In the genomic region with DNA sequence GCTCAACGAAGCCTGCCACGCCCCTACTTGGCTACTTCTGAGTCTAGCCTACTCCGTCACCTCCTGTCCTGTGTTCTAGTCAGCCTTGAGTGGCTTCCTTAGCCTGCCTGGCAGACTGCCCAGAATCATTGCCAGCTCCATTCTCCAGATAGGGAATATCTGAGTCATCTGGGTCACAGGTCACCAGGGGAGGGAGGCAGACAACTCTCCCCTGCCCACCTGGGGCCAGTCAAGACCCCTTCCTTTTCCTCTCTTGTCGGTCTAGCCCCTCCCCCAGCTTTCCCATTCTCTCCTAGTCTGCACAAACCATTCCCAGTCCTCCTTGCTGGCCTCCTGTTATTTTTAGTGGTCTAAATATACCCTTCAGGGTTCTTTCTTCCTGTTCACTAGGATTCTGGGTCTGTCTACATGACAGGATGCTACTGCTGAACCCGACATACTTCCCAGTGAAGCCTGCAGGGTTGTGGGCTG, we compare ENCODE assay signal across 9 mouse cellular contexts. TPM values are rescaled to one million over a fixed set of nuclear protein-coding genes. Genes with fewer than 3 reads are reported as not detected.
A peak's percentile ranks its signal among the peaks of the same experiment; 100 is the strongest.
DNase-seq lines count a peak whose midpoint lies in the region; ATAC-seq and TF ChIP-seq lines count a peak whose summit lies in the region.
"Had no signal": no experiment of that assay in that cellular context is flagged by ENCODE, and none has a peak within 500 bp of the region (broad histone marks: within the 10 kb centered on the region; RNA-seq: fewer than 3 reads in every experiment).

No protein-coding gene starts in this region.

- no peak for TF ChIP-seq RAD21 in MEL (IDR thresholded peaks at IDR 0.05; ENCODE audit: low read depth, low read length)

- peak; percentile 28 for DNase-seq in MEL (ENCODE audit: low read depth, low spot score)
- peak; percentile 78 for DNase-seq in adrenal gland, postnatal 25 days
- DNase-seq in heart, postnatal 10 days = peak; percentile 68 to 75
- no peak for DNase-seq in left cerebral cortex, adult 18-20 months (ENCODE audit: low spot score in 2 of 2)
- no peak for DNase-seq in left cerebral cortex, adult 11 months (ENCODE audit: low spot score)
- DNase-seq in midbrain, embryonic 11.5 days (ENCODE audit: low spot score, missing footprints) = no peak

- H3K4me3 ChIP-seq in MEL (ENCODE audit: control insufficient read depth in 1 of 2, insufficient read depth in 1 of 2, low read depth in 2 of 2, low read length in 2 of 2) = no peak overlapping the region
- no peak overlapping the region for H3K4me3 ChIP-seq in liver, embryonic 12.5 days
- no peak overlapping the region for H3K4me3 ChIP-seq in midbrain, embryonic 11.5 days (ENCODE audit: low read depth, low read length)

- no peak overlapping the region for H3K4me2 ChIP-seq in liver, embryonic 12.5 days
- H3K4me2 ChIP-seq in midbrain, embryonic 11.5 days = no peak overlapping the region

- no peaks in the 10 kb centered on the region for H3K79me2 ChIP-seq in MEL (ENCODE audit: control insufficient read depth, insufficient read depth, low read length, poor library complexity)

- no peak for TF ChIP-seq POLR2A in MEL (IDR thresholded peaks at IDR 0.05; ENCODE audit: control insufficient read depth in 1 of 2, insufficient read depth in 1 of 2, low read depth in 1 of 2, low read length in 2 of 2, poor library complexity in 1 of 2)

- H3K4me1 ChIP-seq in MEL (ENCODE audit: control insufficient read depth in 1 of 2, insufficient read depth in 2 of 2, low read length in 2 of 2) = no peaks in the 10 kb centered on the region
- H3K4me1 ChIP-seq in liver, embryonic 12.5 days = no peaks in the 10 kb centered on the region
- no peaks in the 10 kb centered on the region for H3K4me1 ChIP-seq in midbrain, embryonic 11.5 days (ENCODE audit: control insufficient read depth, insufficient read depth, low read length)

- 42% methylated on average over 5 of the region's 5 CpGs for WGBS in liver, embryonic 12.5 days (ENCODE audit: insufficient replicate concordance)
- WGBS in midbrain, embryonic 11.5 days = 75% methylated on average over 5 of the region's 5 CpGs

- 0 out of 2 replicates have a peak, but pooled peaks have one; percentile 24 for ATAC-seq in liver, embryonic 12.5 days
- no peak for ATAC-seq in megakaryocyte-erythroid progenitor cell, adult 5-6 weeks (replicated peaks; ENCODE audit: low FRiP score, low TSS enrichment, poor library complexity, severe bottlenecking)
- ATAC-seq in midbrain, embryonic 11.5 days (ENCODE audit: low FRiP score) = no peak

- no peak overlapping the region for H3K9ac ChIP-seq in MEL (ENCODE audit: control insufficient read depth, low read depth, low read length, poor library complexity, severe bottlenecking)
- no peak overlapping the region for H3K9ac ChIP-seq in liver, embryonic 12.5 days
- H3K9ac ChIP-seq in midbrain, embryonic 11.5 days (ENCODE audit: low read length) = no peak overlapping the region

- H3K9me3 ChIP-seq in MEL (replicated peaks; ENCODE audit: insufficient read depth, low read length) = no peaks in the 10 kb centered on the region
- no peaks in the 10 kb centered on the region for H3K9me3 ChIP-seq in liver, embryonic 12.5 days (replicated peaks)
- H3K9me3 ChIP-seq in midbrain, embryonic 11.5 days (ENCODE audit: control insufficient read depth, low read length) = no peaks in the 10 kb centered on the region

- H3K36me3 ChIP-seq in MEL (ENCODE audit: control insufficient read depth in 1 of 2, insufficient read depth in 2 of 2, low read length in 2 of 2) = no peaks in the 10 kb centered on the region
- H3K36me3 ChIP-seq in liver, embryonic 12.5 days = no peaks in the 10 kb centered on the region
- no peaks in the 10 kb centered on the region for H3K36me3 ChIP-seq in midbrain, embryonic 11.5 days (ENCODE audit: control insufficient read depth, insufficient read depth, low read length)

- H3K27me3 ChIP-seq in MEL (ENCODE audit: control insufficient read depth in 1 of 2, insufficient read depth in 2 of 2, low read length in 2 of 2) = peaks cover 6 to 8% of the 10 kb centered on the region in 2 experiments; a peak in 2 of 4 replicates
- no peaks in the 10 kb centered on the region for H3K27me3 ChIP-seq in liver, embryonic 12.5 days (replicated peaks)
- no peaks in the 10 kb centered on the region for H3K27me3 ChIP-seq in midbrain, embryonic 11.5 days (ENCODE audit: control insufficient read depth, insufficient read depth, low read length)

- intact Hi-C loops in heart, postnatal 10 days (cut with DNase I) = no loop called here

- no peak for TF ChIP-seq CTCF in MEL (IDR thresholded peaks at IDR 0.05 in 2 of 3, conservative IDR thresholded peaks at IDR 0.05 in 1 of 3; ENCODE audit: control insufficient read depth in 1 of 3, insufficient read depth in 1 of 3, low read depth in 2 of 3, low read length in 3 of 3, poor library complexity in 1 of 3, severe bottlenecking in 1 of 3)

- no peak overlapping the region for H3K27ac ChIP-seq in MEL (ENCODE audit: control insufficient read depth, low read depth, low read length)
- H3K27ac ChIP-seq in liver, embryonic 12.5 days = no peak overlapping the region
- no peak overlapping the region for H3K27ac ChIP-seq in midbrain, embryonic 11.5 days (ENCODE audit: low read depth, low read length)

- no peak for TF ChIP-seq EP300 in MEL (IDR thresholded peaks at IDR 0.05; ENCODE audit: low read depth in 1 of 2, low read length in 2 of 2)

TF ChIP-seq in MEL, 35 proteins besides CTCF, POLR2A, EP300 and RAD21:
- TF ChIP-seq MAFK (IDR thresholded peaks at IDR 0.05; ENCODE audit: borderline replicate concordance, low read depth, low read length) (no peak), TCF12 (IDR thresholded peaks at IDR 0.05; ENCODE audit: low read depth, low read length) (no peak), MEF2A (IDR thresholded peaks at IDR 0.05; ENCODE audit: extremely low read depth, insufficient replicate concordance, low read depth, low read length, poor library complexity, severe bottlenecking) (no peak), ZNF384 (IDR thresholded peaks at IDR 0.05; ENCODE audit: low read depth, low read length) (no peak), SIN3A (IDR thresholded peaks at IDR 0.05; ENCODE audit: low read length) (no peak), ZMIZ1 (IDR thresholded peaks at IDR 0.05; ENCODE audit: low read depth, low read length) (no peak), MYC (IDR thresholded peaks at IDR 0.05; ENCODE audit: low read depth, low read length) (no peak), MXI1 (IDR thresholded peaks at IDR 0.05; ENCODE audit: low read depth, low read length) (no peak), RCOR1 (IDR thresholded peaks at IDR 0.05; ENCODE audit: low read depth, low read length) (no peak), SMC3 (IDR thresholded peaks at IDR 0.05; ENCODE audit: low read depth, low read length) (no peak), USF2 (IDR thresholded peaks at IDR 0.05; ENCODE audit: borderline replicate concordance in 1 of 2, insufficient read depth in 1 of 2, low read depth in 1 of 2, low read length in 2 of 2) (no peak), GABPA (IDR thresholded peaks at IDR 0.05; ENCODE audit: low read depth, low read length) (no peak), JUND (IDR thresholded peaks at IDR 0.05; ENCODE audit: low read depth, low read length) (no peak), USF1 (IDR thresholded peaks at IDR 0.05; ENCODE audit: low read depth, low read length) (no peak), ZKSCAN1 (IDR thresholded peaks at IDR 0.05; ENCODE audit: low read depth, low read length) (no peak), ZC3H11A (IDR thresholded peaks at IDR 0.05; ENCODE audit: low read depth, low read length) (no peak), NRF1 (IDR thresholded peaks at IDR 0.05; ENCODE audit: insufficient read depth, low read depth, low read length, poor library complexity, severe bottlenecking) (no peak)
TF ChIP-seq in MEL: peak in this region for 0.

RNA-seq across cellular contexts. Expression of gene Dysf, which starts 50.3 kb away (rescaled TPM):
- not detected in 2 replicates for total RNA-seq in MEL (2012; rRNA removed)
- polyA plus RNA-seq in MEL (2012; ENCODE audit: insufficient read depth in 1 of 2, insufficient read length in 2 of 2, low read depth in 1 of 2, low replicate concordance in 2 of 2, missing spikeins in 1 of 2) = not detected
- total RNA-seq in adrenal gland, postnatal 25 days (2021) = 48.0 and 57.7 TPM in 2 replicates
- total RNA-seq in heart, postnatal 10 days (2021) = 100 to 1,000 TPM; 117 to 135 TPM
- polyA plus RNA-seq in liver, embryonic 12.5 days (2016; fragmentation: Nextera tagmentation; extraction: Ambion mirVana) = 2.8 and 3.4 TPM in 2 replicates
- total RNA-seq in left cerebral cortex, adult 18-20 months (2021) = 1 to 10 TPM; 3.8 to 4.5 TPM
- not detected in 2 replicates for total RNA-seq in megakaryocyte-erythroid progenitor cell, adult 5-6 weeks (2014; fragmentation: Nextera tagmentation)
- total RNA-seq in megakaryocyte-erythroid progenitor cell, adult 5-6 weeks (2017) = not detected in 2 replicates
- polyA plus RNA-seq in midbrain, embryonic 11.5 days (2014; fragmentation: Nextera tagmentation; extraction: Ambion mirVana) = 2.0 and 2.4 TPM in 2 replicates
- total RNA-seq: neutrophil, adult 5-6 weeks had no signal

Comparison
In these comparisons a context has a peak if more than half of its experiments do, and no peak if none do; other contexts are left out.
1. DNase-seq: peak in MEL (single experiment), adrenal gland, postnatal 25 days (single experiment) and heart, postnatal 10 days (2 of 2); none in left cerebral cortex, adult 18-20 months (0 of 2), left cerebral cortex, adult 11 months (single experiment) and midbrain, embryonic 11.5 days (single experiment).